Mouse (Mus musculus) C2C12 (cell line): Measurements from ENCODE around the gene Arhgef12.

Source experiments
- CTCF ChIP-seq: IDR thresholded peaks from one replicate; pipeline ENCODE4 v1.5.1; 2011; ENCODE audit not compliant: control insufficient read depth, insufficient read depth, insufficient read length
- MYOD1 ChIP-seq: IDR thresholded peaks from one replicate; pipeline ENCODE4 v1.6.1; 2011; ENCODE audit warnings: low read depth; ENCODE audit not compliant: control insufficient read depth, insufficient read length

- no peak for TF ChIP-seq CTCF
- no peak for TF ChIP-seq MYOD1
Measured at GRCm38 (mm10) chr9:43000070-43000469, 107.0 kb downstream of the Arhgef12 start.
